Mouse (Mus musculus) macrophage (primary cell): Measurements from ENCODE around the gene Aif1l. TPM values are rescaled to one million over a fixed set of nuclear protein-coding genes. Genes with fewer than 3 reads are reported as not detected.
"Not testable (repeated sequence)": the region's sequence is repeated elsewhere in the genome, so short reads cannot be mapped to it uniquely, and the experiment has no call there.

Experiments used
- H3K27ac ChIP-seq: fragments of 350-480 bp; formaldehyde crosslinking; 2 replicates; pipeline ENCODE4 v1.9.0; 2021
- H3K36me3 ChIP-seq: fragments of 350-480 bp; formaldehyde crosslinking; 2 replicates; pipeline ENCODE4 v1.9.0; 2021; ENCODE audit errors: inconsistent target
- H3K4me3 ChIP-seq: fragments of 350-480 bp; formaldehyde crosslinking; 2 replicates; pipeline ENCODE4 v1.9.0; 2021; ENCODE audit errors: inconsistent target
- H3K79me2 ChIP-seq: fragments of 350-480 bp; formaldehyde crosslinking; 2 replicates; pipeline ENCODE4 v1.9.0; 2021; ENCODE audit errors: inconsistent target
- WGBS: methylation state at CpG from one replicate; pipeline ENCODE4 v1.1.7; 2026; ENCODE audit warnings: inconsistent platforms; ENCODE audit not compliant: missing documents; 5-methylcytosine and 5-hydroxymethylcytosine counted together
- polyA plus RNA-seq: library from polyadenylated mRNA; stranded (reverse); fragments of 250-400 nt; gene quantifications from 3 replicates; pipeline ENCODE4 v1.2.4, GENCODE M21; 2018; ENCODE audit warnings: inconsistent platforms
- total RNA-seq, 78 experiments: library from RNA; depleted of rRNA; stranded (reverse); fragments of 250-400 nt; gene quantifications; 1 replicate in 9 of 78; 2 replicates in 24 of 78; 3 replicates in 43 of 78; 4 replicates in 2 of 78; pipeline ENCODE4 v1.2.4; 2018; ENCODE audit warnings: inconsistent platforms in 56 of 78

Gene Aif1l
- under 1 TPM in 1 of 26 experiments, not detected in 25; 0.38 TPM for total RNA-seq (2018; cell fraction: chromatin; rRNA removed)
- not detected for total RNA-seq (2018; cell fraction: cytosol; rRNA removed)
- not detected for total RNA-seq (2018; cell fraction: nucleus; rRNA removed)
- not detected in 3 replicates for polyA plus RNA-seq

- 2% methylated on average over 53 of the region's 66 CpGs for WGBS
- no peaks in the 10 kb centered on the region for H3K36me3 ChIP-seq
- no peak within 1 kb of the TSS for H3K27ac ChIP-seq
- H3K4me3 ChIP-seq: no peak within 1 kb of the TSS
- no peaks in the 10 kb centered on the region for H3K79me2 ChIP-seq
These were observed at the start of gene Aif1l for GRCm38 (mm10) chr2:31950058-31950871. Gene Aif1l, plus strand, starts transcription at chr2:31950139.

- Histone ChIP-seq H3K36me3 (no peaks in the 10 kb centered on the region), H3K4me3 (no peak overlapping the region), H3K27ac (no peak overlapping the region), H3K79me2 (no peaks in the 10 kb centered on the region)
- WGBS: 82% methylated on average over 4 of the region's 4 CpGs
These were observed 49.0 kb upstream of the Aif1l start for GRCm38 (mm10) chr2:31900932-31901331.

- H3K4me3 ChIP-seq: no peak overlapping the region
- H3K27ac ChIP-seq: no peak overlapping the region
- no peaks in the 10 kb centered on the region for H3K79me2 ChIP-seq
- H3K36me3 ChIP-seq: no peaks in the 10 kb centered on the region
- WGBS: 43% methylated on average over 4 of the region's 4 CpGs
These were observed 48.1 kb upstream of the Aif1l start for GRCm38 (mm10) chr2:31901659-31902362.

- H3K79me2 ChIP-seq: no peaks in the 10 kb centered on the region
These were observed 45.9 kb upstream of the Aif1l start for GRCm38 (mm10) chr2:31904089-31904488.

GRCm38 (mm10) chr2:31904622-31905021 is 45.3 kb upstream of the Aif1l start:
- WGBS: 43% methylated on average over 8 of the region's 8 CpGs
- no peak overlapping the region for H3K27ac ChIP-seq
- no peaks in the 10 kb centered on the region for H3K36me3 ChIP-seq

More at GRCm38 (mm10) chr2:31904089-31904488, 45.9 kb upstream of the Aif1l start:
- no peak overlapping the region for H3K27ac ChIP-seq
- no peak overlapping the region for H3K4me3 ChIP-seq
- WGBS: 73% methylated on average over 6 of the region's 6 CpGs
- H3K36me3 ChIP-seq: no peaks in the 10 kb centered on the region

GRCm38 (mm10) chr2:31905682-31906081 is 44.3 kb upstream of the Aif1l start:
- 74% methylated on average over 9 of the region's 9 CpGs for WGBS
- no peaks in the 10 kb centered on the region for H3K79me2 ChIP-seq

More at GRCm38 (mm10) chr2:31904622-31905021, 45.3 kb upstream of the Aif1l start:
- no peaks in the 10 kb centered on the region for H3K79me2 ChIP-seq
- no peak overlapping the region for H3K4me3 ChIP-seq

GRCm38 (mm10) chr2:31906407-31906806 is 43.5 kb upstream of the Aif1l start:
- Histone ChIP-seq H3K79me2 (no peaks in the 10 kb centered on the region), H3K36me3 (no peaks in the 10 kb centered on the region), H3K27ac (no peak overlapping the region), H3K4me3 (no peak overlapping the region)
- 83% methylated on average over 9 of the region's 9 CpGs for WGBS

More at GRCm38 (mm10) chr2:31905682-31906081, 44.3 kb upstream of the Aif1l start:
- H3K27ac ChIP-seq: no peak overlapping the region
- H3K36me3 ChIP-seq: no peaks in the 10 kb centered on the region
- H3K4me3 ChIP-seq: no peak overlapping the region

- Histone ChIP-seq H3K79me2 (no peaks in the 10 kb centered on the region), H3K4me3 (no peak overlapping the region), H3K36me3 (no peaks in the 10 kb centered on the region), H3K27ac (no peak overlapping the region)
- 80% methylated on average over 4 of the region's 4 CpGs for WGBS
These were observed 37.4 kb upstream of the Aif1l start for GRCm38 (mm10) chr2:31912575-31912974.

- not testable (repeated sequence) for H3K36me3 ChIP-seq, H3K79me2 ChIP-seq, H3K27ac ChIP-seq, H3K4me3 ChIP-seq
These were observed 35.7 kb upstream of the Aif1l start for GRCm38 (mm10) chr2:31914213-31914612.

- Histone ChIP-seq H3K36me3 (no peaks in the 10 kb centered on the region), H3K79me2 (no peaks in the 10 kb centered on the region), H3K4me3 (no peak overlapping the region), H3K27ac (no peak overlapping the region)
- WGBS: 22% methylated on average over 4 of the region's 4 CpGs
These were observed 34.8 kb upstream of the Aif1l start for GRCm38 (mm10) chr2:31915112-31915511.

- 24% methylated on average over 4 of the region's 4 CpGs for WGBS
- no peaks in the 10 kb centered on the region for H3K36me3 ChIP-seq
- no peak overlapping the region for H3K4me3 ChIP-seq
- no peak overlapping the region for H3K27ac ChIP-seq
- H3K79me2 ChIP-seq: no peaks in the 10 kb centered on the region
These were observed 32.3 kb upstream of the Aif1l start for GRCm38 (mm10) chr2:31917636-31918035.

GRCm38 (mm10) chr2:31923645-31924044 is 26.3 kb upstream of the Aif1l start:
- no peak overlapping the region for H3K4me3 ChIP-seq
- no peak overlapping the region for H3K27ac ChIP-seq
- WGBS: 80% methylated on average over 4 of the region's 4 CpGs
- H3K79me2 ChIP-seq: no peaks in the 10 kb centered on the region
- H3K36me3 ChIP-seq: no peaks in the 10 kb centered on the region

GRCm38 (mm10) chr2:31924811-31925210 is 25.1 kb upstream of the Aif1l start:
- Histone ChIP-seq H3K4me3 (no peak overlapping the region), H3K36me3 (no peaks in the 10 kb centered on the region), H3K79me2 (no peaks in the 10 kb centered on the region), H3K27ac (no peak overlapping the region)
- 31% methylated on average over 9 of the region's 9 CpGs for WGBS

- Histone ChIP-seq H3K4me3 (no peak overlapping the region), H3K79me2 (no peaks in the 10 kb centered on the region)
- WGBS: 56% methylated on average over 4 of the region's 4 CpGs
These were observed 24.0 kb upstream of the Aif1l start for GRCm38 (mm10) chr2:31925936-31926335.

GRCm38 (mm10) chr2:31929664-31930063 is 20.3 kb upstream of the Aif1l start:
- Histone ChIP-seq H3K4me3 (no peak overlapping the region), H3K27ac (no peak overlapping the region), H3K79me2 (no peaks in the 10 kb centered on the region), H3K36me3 (no peaks in the 10 kb centered on the region)
- WGBS: 40% methylated on average over 3 of the region's 3 CpGs

More at GRCm38 (mm10) chr2:31925936-31926335, 24.0 kb upstream of the Aif1l start:
- Histone ChIP-seq H3K27ac (no peak overlapping the region), H3K36me3 (no peaks in the 10 kb centered on the region)
